Mouse (Mus musculus) G1E (cell line): Measurements from ENCODE around the gene Casc4.

ENCODE experiments used
- CTCF ChIP-seq: IDR thresholded peaks from 2 replicates; pipeline ENCODE4 v1.5.1; 2012; ENCODE audit warnings: low read depth, low read length, inconsistent platforms, mixed read lengths
- GATA1 ChIP-seq: IDR thresholded peaks from 2 replicates; pipeline ENCODE4 v1.6.1; 2012; ENCODE audit warnings: borderline replicate concordance, low read length, inconsistent platforms, mixed read lengths

DNA sequence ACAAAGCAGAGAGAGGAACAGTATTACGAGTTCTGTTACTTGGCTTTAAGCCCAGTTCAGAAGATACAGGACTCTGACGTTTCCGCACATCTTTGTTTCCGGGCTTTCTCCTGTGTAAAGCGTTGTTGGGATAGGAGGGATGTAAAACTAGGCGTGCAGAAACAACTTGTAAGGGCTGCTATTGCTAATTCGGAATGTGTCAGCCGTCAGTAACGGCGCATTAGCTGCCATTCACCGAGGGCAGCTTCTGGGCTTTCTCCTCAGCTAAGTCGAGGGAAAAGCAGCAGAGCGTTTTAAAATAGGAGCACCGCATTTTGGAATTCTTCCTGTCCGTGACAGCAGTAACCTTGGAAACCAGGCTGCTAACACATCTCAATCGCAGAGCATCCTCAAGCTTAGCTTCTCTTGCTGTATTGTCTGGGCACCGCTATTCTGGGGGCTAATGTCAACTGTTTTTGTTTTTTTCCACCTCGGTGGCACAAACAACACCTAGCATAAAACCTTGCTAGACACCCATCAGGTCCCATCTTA is 634 bp upstream of the Casc4 start:
- TF ChIP-seq CTCF (no peak), GATA1 (no peak)
